Mouse (Mus musculus) induced T-regulatory cell, adult 2 months (primary cell): ENCODE data around the gene Tex44.

Experiments
- DNase-seq: peaks from one replicate; pipeline ENCODE4 v3.0.0-alpha.2; 2012; ENCODE audit warnings: low read depth

The Tex44 gene

GRCm38 (mm10) chr1:86423879-86424278 lies 2.2 kb upstream of the Tex44 start:
- no peak for DNase-seq

- DNase-seq = no peak
These were observed 1.8 kb upstream of the Tex44 start for GRCm38 (mm10) chr1:86424336-86424735.

- DNase-seq = no peak
These were observed 1.1 kb upstream of the Tex44 start for GRCm38 (mm10) chr1:86424835-86425547.

GRCm38 (mm10) chr1:86430056-86430455 lies 3.9 kb downstream of the Tex44 start:
- DNase-seq = peak; percentile 92

GRCm38 (mm10) chr1:86432778-86433177 lies 6.6 kb downstream of the Tex44 start:
- DNase-seq = peak; percentile 40

GRCm38 (mm10) chr1:86433359-86433758 lies 7.2 kb downstream of the Tex44 start:
- DNase-seq = no peak

- peak; percentile 82 for DNase-seq
These were observed 7.9 kb downstream of the Tex44 start for GRCm38 (mm10) chr1:86434001-86434400.

GRCm38 (mm10) chr1:86434439-86435201 lies 8.5 kb downstream of the Tex44 start:
- DNase-seq = peak; percentile 100

- peak; percentile 49 for DNase-seq
These were observed 9.2 kb downstream of the Tex44 start for GRCm38 (mm10) chr1:86435302-86435821.

GRCm38 (mm10) chr1:86437219-86438013 lies 11.3 kb downstream of the Tex44 start:
- DNase-seq = peak; percentile 68

- no peak for DNase-seq
These were observed 11.8 kb downstream of the Tex44 start for GRCm38 (mm10) chr1:86438014-86438319.

GRCm38 (mm10) chr1:86438501-86438900 lies 12.4 kb downstream of the Tex44 start:
- DNase-seq = peak; percentile 39

GRCm38 (mm10) chr1:86439487-86440170 lies 13.5 kb downstream of the Tex44 start:
- no peak for DNase-seq

- DNase-seq = peak; percentile 96
These were observed 14.2 kb downstream of the Tex44 start for GRCm38 (mm10) chr1:86440171-86440886.

GRCm38 (mm10) chr1:86440887-86441723 lies 15.0 kb downstream of the Tex44 start:
- DNase-seq = peak; percentile 85

GRCm38 (mm10) chr1:86441724-86441979 lies 15.5 kb downstream of the Tex44 start:
- no peak for DNase-seq

- peak; percentile 91 for DNase-seq
These were observed 16.1 kb downstream of the Tex44 start for GRCm38 (mm10) chr1:86441980-86442831.

GRCm38 (mm10) chr1:86442832-86443231 lies 16.7 kb downstream of the Tex44 start:
- no peak for DNase-seq

GRCm38 (mm10) chr1:86443386-86444172 lies 17.4 kb downstream of the Tex44 start:
- DNase-seq = peak; percentile 32
